Mouse (Mus musculus): ENCODE results near the gene Spata31d1a.

The Spata31d1a gene

GRCm38 (mm10) chr13:59667763-59668162 is 42.4 kb downstream of the Spata31d1a start:
- DNase-seq (ENCODE audit: low spot score) = no peak

GRCm38 (mm10) chr13:59663939-59664712 is 46.0 kb downstream of the Spata31d1a start:
- no peak for DNase-seq (ENCODE audit: low spot score)

GRCm38 (mm10) chr13:59661966-59662365 is 48.2 kb downstream of the Spata31d1a start:
- no peak for DNase-seq (ENCODE audit: low spot score)

- DNase-seq (ENCODE audit: low spot score) = no peak
These were observed 48.7 kb downstream of the Spata31d1a start for GRCm38 (mm10) chr13:59661387-59661786.

GRCm38 (mm10) chr13:59660371-59660770 is 49.8 kb downstream of the Spata31d1a start:
- DNase-seq (ENCODE audit: low spot score) = no peak

- DNase-seq (ENCODE audit: low spot score) = no peak
These were observed 52.3 kb downstream of the Spata31d1a start for GRCm38 (mm10) chr13:59657781-59658180.

- DNase-seq (ENCODE audit: low spot score) = no peak
These were observed 53.1 kb downstream of the Spata31d1a start for GRCm38 (mm10) chr13:59656975-59657388.

- DNase-seq (ENCODE audit: low spot score) = no peak
These were observed 53.8 kb downstream of the Spata31d1a start for GRCm38 (mm10) chr13:59656316-59656832.

- DNase-seq (ENCODE audit: low spot score) = no peak
These were observed 54.3 kb downstream of the Spata31d1a start for GRCm38 (mm10) chr13:59655718-59656315.

- DNase-seq (ENCODE audit: low spot score) = no peak
These were observed 55.7 kb downstream of the Spata31d1a start for GRCm38 (mm10) chr13:59654465-59654864.

- DNase-seq (ENCODE audit: low spot score) = no peak
These were observed 57.0 kb downstream of the Spata31d1a start for GRCm38 (mm10) chr13:59653136-59653535.

GRCm38 (mm10) chr13:59652651-59653050 is 57.5 kb downstream of the Spata31d1a start:
- DNase-seq (ENCODE audit: low spot score) = no peak
